Mouse (Mus musculus) right cerebral cortex, adult 18-20 months (tissue): ENCODE results near the gene Suclg1.

Experiments
- DNase-seq: peaks from one replicate; pipeline ENCODE4 v3.0.0; 2022; ENCODE audit warnings: mixed read lengths

Gene Suclg1

DNA sequence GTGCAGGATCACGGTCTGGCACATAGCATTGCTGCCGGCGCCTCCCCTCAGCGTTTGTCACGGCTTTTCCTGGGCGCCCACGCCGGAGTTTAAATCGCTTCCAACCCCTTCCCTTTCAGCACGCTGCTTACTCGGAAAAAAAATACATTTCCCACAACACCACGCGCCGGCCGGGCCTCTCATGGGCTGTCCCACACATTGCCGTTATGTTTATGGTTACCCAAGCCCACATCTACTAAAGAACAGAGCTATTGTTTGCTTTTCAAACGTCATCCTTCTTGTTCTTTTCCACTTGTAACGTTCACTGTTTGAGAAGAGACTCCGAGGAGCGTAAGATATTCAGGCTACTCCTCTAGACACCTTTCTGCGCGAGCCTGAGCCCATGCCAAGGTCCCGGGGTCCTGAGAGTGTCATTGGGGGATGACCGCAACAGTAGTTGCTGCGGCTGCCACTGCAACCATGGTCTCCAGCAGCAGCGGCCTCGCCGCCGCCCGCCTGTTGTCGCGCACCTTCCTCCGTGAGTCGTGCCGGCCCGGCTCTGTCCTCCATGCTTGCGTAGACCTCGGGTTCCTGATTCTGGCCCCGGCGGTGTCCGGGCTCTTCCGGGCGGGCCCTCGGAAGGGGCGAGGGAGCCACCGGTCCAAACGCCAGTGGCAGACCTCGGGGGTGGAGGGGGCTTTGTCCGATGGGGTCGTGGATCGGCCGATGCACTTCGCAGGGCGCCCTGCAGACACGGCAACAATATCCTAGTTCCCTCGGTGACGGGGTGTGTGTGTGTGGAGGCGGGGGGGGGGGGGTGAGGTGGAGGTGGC, at the start of gene Suclg1:
Gene Suclg1, plus strand, starts transcription at position 146 of the 812 bp plus-strand sequence.
- peak; percentile 91 for DNase-seq

GRCm38 (mm10) chr6:73203724-73204123, 44.5 kb upstream of the Suclg1 start:
- DNase-seq = no peak

DNA sequence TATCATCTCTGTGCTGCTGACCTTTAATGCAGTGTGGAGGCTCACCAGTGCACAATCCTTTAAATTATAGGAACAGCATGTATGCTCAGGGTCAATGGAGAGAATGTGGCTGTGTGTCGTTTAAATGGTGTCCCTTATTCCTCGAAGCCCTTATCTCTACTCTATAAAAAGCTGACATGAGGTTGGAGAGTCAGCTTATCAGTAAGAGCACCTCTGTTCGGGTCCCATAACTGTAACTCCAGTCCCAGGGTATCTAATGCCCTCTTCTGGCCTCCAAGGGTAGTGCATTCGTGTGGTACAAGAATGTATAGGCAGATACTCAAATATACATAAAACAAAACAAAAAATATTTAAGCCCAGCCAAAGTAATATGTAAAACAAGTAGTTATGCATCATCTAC, 43.2 kb upstream of the Suclg1 start:
- no peak for DNase-seq

DNA sequence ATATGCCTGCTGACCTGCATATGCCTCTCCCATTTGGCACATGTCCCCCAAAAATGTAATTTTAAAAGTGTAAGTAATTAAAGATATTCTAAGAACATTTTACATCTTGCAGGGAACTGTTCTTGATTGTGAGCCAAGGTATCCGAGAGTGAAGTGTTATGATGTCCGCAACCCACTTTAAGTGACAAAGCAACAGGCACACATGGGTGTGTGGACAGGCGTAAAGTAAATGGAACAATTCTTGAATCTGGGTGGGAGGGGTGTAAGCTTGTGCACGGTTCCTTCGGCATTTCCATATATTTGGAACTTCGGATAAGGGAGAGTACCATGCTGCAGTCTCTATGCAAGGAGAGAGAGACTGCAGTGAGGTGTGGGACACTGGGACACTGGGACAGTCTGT, 38.6 kb upstream of the Suclg1 start:
- no peak for DNase-seq

DNA sequence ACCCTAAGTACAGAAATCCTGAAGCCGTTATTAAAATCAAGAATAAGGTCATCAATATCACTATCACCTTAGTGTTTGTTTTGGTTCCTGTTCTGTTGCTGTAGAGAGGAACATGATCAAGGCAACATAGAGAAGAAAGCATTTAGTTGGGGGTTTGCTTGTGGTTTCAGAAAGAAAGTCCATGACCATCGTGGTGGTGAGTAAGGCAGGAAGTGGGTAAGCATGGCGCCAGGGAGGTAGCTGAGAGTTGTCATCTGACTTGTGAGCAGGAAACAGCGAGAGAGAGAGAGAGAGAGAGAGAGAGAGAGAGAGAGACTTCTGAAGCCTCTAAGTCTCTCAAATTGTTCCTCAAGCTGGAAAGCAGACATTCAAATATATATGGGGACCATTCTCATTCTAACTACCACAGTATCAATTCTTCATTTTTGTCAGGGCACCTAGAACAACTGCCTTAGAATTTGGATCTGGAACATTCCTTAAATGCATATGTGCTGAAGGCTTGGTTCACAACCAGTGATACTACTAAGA, 37.7 kb upstream of the Suclg1 start:
- no peak for DNase-seq

GRCm38 (mm10) chr6:73211036-73211435, 37.1 kb upstream of the Suclg1 start:
- DNase-seq = no peak

DNA sequence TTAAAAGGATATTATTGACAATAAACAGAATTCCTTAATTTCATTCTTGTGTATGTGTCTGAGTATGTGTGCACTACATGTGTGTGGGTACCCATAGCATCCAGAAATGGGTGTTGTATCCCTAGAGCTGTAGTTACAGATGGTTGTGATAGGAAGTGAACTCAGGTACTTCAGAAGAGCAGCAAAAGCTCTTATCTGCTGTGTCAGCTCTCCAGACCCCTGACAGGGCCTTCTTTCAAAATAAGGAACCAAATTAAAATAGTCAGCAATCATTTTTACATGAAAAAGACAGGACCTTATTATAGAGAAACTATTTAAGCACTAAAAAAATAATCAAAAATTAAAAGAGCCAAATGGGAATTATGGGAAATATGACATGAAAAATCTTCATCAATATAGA, 36.6 kb upstream of the Suclg1 start:
- DNase-seq = no peak

GRCm38 (mm10) chr6:73221189-73221957, 26.8 kb upstream of the Suclg1 start, which contains the start of gene Dnah6:
TSS of gene Dnah6 (minus strand) at chr6:73221651.
- peak; percentile 95 for DNase-seq

DNA sequence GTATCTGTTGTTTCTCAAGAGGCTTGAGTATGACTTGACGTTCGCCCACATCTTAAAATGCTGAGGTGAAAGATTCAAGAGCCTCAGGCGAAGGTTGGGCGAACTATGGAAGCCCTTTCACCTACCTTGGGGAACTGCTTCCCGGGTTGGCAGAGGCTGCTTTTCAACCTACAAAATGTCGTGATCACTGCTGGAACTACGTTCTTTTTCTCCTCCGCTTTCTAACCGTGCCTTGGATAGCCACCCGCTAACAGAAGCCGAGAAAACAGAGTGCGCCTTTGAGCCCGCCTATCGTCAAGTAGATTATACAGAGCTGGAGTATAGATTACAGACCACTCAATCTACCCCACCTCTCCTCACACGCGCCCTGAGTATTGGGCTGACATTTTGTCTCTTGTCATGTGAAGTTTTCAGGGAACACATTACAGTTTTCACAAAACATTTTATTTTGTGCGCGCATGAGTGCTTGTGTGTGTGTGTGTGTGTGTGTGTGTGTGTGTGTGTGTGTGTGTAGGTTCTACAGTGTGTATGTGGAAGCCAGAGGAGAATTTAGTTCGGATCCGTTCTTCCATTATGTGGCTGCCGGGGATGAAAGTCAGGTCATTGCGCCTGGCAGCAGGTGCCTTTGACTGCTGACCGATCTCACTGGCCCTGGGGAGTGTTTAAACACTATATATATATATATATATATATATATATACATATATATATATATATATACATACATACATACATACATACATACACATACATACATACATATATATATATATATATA, 26.0 kb upstream of the Suclg1 start:
- no peak for DNase-seq

GRCm38 (mm10) chr6:73222841-73223526, 25.2 kb upstream of the Suclg1 start:
- peak; percentile 52 for DNase-seq

- DNase-seq = no peak
Observed at GRCm38 (mm10) chr6:73227376-73228158, 20.6 kb upstream of the Suclg1 start.

DNA sequence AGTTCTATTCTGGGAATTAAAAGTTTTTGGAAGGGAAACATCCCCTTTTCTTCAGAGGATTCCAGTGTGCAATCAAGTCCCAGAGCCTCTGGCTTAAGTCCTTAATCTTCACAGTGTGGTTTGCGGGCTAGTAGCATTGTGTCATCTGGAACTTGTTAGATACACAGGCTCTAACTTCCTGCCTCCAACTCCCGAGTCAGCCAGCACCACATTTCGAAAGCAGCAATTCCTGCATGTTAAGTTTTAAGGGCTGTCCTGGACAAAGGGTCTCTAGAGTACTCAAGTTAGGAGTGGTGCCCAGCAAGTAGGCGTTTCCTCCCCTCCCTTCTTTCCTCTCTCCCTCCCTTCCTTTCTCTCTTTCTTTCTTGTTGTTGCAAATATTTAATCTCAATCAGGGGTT, 19.8 kb upstream of the Suclg1 start:
- no peak for DNase-seq

DNA sequence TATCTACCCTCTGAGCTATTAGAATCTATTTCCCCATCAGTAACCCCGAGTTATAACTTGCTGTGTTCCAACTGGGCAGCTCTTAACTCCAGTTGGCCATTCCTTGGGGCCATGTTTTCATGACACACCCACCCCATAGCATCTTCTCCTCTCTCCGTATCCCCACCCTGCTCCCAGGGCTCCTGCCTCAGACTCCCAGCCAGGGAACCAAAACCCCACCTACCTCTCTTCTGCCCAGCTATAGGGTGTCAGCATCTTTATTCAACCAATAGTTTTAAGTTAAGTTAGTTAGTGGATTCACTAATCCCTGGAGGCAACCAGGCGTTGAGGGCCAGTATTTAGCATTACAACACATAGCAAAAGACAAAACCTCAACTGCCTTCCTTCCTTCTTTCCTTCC, 19.3 kb upstream of the Suclg1 start:
- DNase-seq = no peak

- no peak for DNase-seq
Observed at GRCm38 (mm10) chr6:73232152-73232584, 16.0 kb upstream of the Suclg1 start.

GRCm38 (mm10) chr6:73233202-73233726, 14.9 kb upstream of the Suclg1 start:
- no peak for DNase-seq

DNA sequence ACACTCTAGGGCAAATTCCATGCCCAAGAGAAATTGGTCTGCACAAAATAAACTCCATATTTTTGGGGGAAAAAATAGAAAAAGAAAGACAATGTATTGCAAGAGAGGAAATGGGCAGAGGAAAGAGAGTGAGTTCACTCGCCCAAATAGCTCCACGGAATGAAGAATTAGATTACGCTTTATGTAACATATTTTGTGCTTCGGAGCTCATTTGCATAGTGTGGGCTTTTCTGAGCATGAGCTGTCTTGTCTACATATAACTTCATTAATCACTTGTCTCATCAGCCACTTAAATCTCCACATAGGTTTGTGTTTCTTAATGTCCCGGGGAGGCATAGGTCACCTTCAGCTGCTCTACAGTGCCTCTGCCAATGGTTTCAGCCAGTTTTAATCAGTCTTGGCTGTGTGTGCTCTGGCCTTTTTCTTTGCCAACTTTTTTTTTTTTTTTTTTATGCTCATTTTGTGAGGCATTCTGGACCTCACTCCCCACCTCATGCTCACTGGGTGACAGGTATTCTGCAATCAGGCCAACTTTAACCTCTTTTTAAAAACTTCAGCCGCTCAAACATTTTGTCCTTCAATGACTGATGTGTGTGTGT, 13.8 kb upstream of the Suclg1 start:
- DNase-seq = peak; percentile 27

GRCm38 (mm10) chr6:73235650-73236049, 12.5 kb upstream of the Suclg1 start:
- no peak for DNase-seq

DNA sequence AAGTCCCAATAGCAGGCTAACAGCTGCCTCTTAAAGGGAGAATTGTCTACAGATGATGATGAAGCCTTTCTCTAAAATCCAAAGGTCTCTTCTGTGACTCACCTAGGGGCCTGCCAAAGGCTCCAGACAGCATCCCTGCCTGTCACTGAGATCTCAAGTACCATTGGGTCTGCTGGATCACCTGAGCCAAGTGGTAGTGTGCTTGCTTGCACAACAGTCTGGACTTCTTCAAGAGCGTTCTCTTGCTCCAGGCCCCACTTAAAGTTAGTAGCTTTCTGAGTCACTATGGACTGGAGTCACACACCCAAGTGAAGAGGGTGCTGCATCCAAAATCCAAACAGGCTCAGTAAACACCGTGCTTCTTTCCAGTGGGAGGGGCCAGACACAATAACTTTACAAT, 1.4 kb upstream of the Suclg1 start:
- DNase-seq = no peak

- DNase-seq = no peak
Observed at GRCm38 (mm10) chr6:73247452-73247851, 730 bp upstream of the Suclg1 start.

DNA sequence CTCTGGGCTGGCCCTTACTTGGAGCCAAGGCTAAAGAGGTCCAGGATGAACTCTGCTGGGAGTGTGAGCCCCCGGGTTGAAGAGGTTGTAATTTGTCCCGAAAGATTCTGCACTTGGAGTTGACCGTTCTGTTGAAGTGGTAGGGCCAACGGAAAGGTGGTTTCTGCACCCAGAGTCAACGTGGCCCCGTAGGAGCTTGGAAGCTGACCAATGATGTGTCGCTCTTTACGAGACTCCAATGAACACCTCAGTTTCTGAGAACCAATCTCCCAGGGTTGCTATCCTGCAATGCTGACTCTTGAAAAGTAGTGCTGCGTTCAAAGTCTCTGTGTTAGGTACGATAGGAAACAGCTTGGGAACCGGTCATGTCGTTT, 854 bp downstream of the Suclg1 start:
- no peak for DNase-seq

DNA sequence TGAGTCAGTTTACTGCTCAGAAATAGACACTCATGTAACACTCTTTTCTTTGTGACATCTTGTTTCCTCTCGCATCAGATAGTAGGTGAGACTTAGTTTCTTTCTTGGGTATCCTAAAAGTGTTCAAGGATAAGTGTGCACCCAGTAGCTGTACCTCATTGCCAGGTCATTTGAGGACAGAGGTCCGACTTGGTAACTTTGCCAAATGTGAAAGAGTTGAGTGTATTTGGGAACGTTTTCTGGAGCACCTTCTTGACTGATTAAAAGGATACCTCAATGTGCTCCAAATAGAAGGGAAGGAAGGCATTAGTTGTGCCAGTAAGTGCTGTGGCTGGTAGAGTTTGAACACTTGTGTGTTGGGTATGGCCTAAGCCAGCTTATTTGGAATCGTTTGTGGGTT, 1.7 kb downstream of the Suclg1 start:
- DNase-seq = no peak
